Mouse (Mus musculus) cerebellum, postnatal 4 days (tissue): ENCODE results near the gene Vmn1r7.
"Not testable (repeated sequence)": the region's sequence is repeated elsewhere in the genome, so short reads cannot be mapped to it uniquely, and the experiment has no call there.

Experiments used
- DNase-seq, 2 experiments: peaks; one replicate each; pipeline ENCODE4 v3.0.0; 2022; ENCODE audit warnings: low spot score in 2 of 2, mixed read lengths in 1 of 2

The Vmn1r7 gene

DNA sequence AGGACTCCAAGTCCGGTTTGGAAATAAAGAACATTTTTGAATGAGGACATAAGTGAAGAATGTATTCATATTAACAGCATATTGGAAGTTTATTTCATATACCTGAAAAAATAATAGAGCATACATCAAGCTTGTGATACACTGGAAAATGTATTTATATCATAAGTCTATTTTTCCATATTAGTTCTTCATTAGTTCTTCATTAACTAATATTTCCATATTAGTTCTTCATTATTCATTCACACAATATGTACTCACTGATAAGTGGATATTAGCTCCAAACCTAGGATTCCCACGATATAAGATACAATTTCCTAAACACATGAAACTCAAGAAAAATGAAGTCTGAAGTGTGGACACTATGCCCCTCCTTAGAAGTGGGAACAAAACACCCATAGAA lies at the start of gene Vmn1r7:
Gene Vmn1r7 (minus strand): TSS at position 101 of the 400 bp plus-strand sequence.
- DNase-seq = not testable (repeated sequence)

DNA sequence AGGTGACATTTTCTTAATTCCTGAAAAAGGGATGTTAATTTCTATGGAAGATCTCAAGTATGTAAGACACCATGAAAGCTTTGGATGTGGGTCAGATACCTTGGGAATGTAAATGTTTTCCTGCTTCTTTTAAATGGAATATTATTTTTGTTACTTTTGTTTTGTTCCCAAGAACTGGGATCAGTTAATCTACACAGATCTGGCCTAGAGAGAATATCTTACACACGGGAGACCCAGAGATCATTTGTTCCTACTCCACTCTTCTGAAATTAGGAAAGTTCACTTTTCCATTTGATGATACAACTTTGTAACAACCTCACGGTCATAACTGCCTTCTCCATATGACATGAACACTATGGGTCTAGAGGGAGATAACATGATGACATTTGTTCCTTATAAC lies 41.4 kb upstream of the Vmn1r7 start, which contains the start of gene Vmn1r9:
Gene Vmn1r9 (plus strand): TSS at position 301 of the 400 bp plus-strand sequence.
- DNase-seq = no peak

DNA sequence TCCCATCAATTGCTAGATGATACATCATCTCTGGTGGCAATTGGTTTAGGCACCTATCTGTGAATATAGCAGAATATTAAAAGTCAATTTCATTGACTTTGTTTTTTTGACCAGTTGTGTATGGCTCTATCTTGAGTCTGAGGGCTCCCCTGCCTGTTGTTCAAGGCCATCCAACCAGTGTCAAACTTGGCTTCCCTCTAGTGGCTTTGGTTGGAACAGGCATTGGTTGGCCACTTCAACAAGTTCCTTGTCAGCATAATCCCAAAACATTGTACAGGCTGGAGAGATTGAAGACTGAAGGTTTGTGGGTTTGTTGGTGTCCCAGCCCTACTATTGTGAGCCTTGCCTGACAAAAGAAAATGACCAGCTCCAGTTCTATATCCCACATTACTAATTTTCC lies 38.6 kb upstream of the Vmn1r7 start:
- no peak for DNase-seq

DNA sequence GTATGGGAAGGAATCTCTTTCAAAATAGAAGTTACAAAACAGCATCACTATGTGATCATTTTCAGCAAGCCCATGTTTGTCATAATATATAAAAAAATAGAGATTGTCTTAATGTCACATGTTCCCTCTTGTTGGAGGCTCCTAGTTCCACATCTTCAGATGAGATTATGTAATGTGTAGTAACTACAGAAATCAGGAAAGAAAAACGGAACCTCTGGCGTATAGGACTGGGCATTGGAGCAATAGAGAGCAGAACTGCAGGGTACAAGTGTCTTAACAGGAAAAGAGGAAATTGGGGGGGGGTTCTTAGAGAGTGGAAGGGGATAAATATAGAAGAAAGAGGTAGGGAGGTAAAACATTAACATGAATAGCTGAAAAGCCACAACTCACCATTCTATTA lies 9.6 kb upstream of the Vmn1r7 start:
- no peak for DNase-seq

DNA sequence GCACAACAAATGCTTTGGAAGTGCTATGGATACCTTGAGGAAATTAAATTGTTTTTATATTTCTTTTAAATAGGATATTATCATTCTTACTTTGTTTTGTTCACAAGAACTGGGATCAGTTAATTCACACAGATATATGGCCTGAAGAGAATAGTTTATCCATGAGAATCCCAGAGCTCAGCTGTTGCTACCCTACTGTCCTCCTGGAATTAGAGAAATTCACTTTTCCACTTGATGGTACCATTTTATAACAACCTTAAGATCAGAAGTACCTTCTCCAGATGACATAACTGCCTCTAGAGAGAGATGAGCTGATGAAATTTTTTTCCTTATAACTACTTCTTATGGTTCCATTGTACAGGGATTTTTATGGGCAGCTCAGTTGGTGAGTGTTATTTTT lies 6.9 kb upstream of the Vmn1r7 start, which contains the start of gene Vmn1r8:
Gene Vmn1r8 (plus strand): TSS at position 301 of the 400 bp plus-strand sequence.
- DNase-seq = no peak

DNA sequence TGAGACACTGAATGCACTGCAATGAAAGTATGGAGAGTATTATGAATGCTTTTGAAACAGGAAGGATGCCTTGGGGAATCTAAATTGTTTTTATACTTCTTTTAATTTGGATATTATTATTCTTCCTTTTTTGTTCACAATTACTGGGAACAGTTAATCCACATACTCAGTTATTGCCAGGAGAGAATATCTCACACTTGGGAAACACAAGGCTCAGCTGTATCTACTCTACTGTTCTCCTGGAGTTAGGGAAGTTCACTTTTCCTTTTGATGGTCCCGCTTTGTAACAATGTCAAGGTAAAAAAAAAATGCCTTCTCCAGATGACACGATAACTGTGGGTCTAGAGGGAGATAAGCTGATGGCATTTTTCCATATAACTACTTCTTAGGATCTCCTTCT lies 28.2 kb downstream of the Vmn1r7 start, which contains the start of gene Vmn1r6:
Gene Vmn1r6 (plus strand): TSS at position 301 of the 400 bp plus-strand sequence.
- no peak for DNase-seq
